Mouse (Mus musculus) embryonic fibroblast, embryonic 13.5 days (primary cell): ENCODE measurements at regions not wholly inside any gene's neighbourhood (a gene's known extent, or its start where the extent isn't known, plus 50 kb on each side); places are given as distances from the start of the nearest gene placed in this dataset.

ENCODE experiments used
- H3K27ac ChIP-seq: 2 replicates; pipeline ENCODE4 v1.5.1; 2012; ENCODE audit warnings: low read length, control low read depth, inconsistent platforms; ENCODE audit not compliant: insufficient read depth
- H3K4me1 ChIP-seq: 2 replicates; pipeline ENCODE4 v1.6.1; 2011; ENCODE audit warnings: low read length; ENCODE audit not compliant: control insufficient read depth, insufficient read depth
- H3K4me3 ChIP-seq: 2 replicates; pipeline ENCODE4 v1.5.1; 2011; ENCODE audit warnings: mild to moderate bottlenecking, control low read depth, low read length; ENCODE audit not compliant: insufficient read depth
- CTCF ChIP-seq: IDR thresholded peaks from 2 replicates; pipeline ENCODE4 v1.5.1; 2011; ENCODE audit warnings: mild to moderate bottlenecking, control low read depth, low read length, moderate library complexity, borderline replicate concordance; ENCODE audit not compliant: insufficient read depth
- POLR2A ChIP-seq: IDR thresholded peaks from 2 replicates; pipeline ENCODE4 v1.6.1; 2011; ENCODE audit warnings: low read depth, mild to moderate bottlenecking, control low read depth, low read length, moderate library complexity

- Histone ChIP-seq H3K4me1 (no peaks in the 10 kb centered on the region), H3K4me3 (no peak overlapping the region), H3K27ac (no peak overlapping the region)
- TF ChIP-seq CTCF (no peak), POLR2A (no peak)
Measured at GRCm38 (mm10) chr13:71262575-71263295, 421.1 kb upstream of the Adamts16 start.

- TF ChIP-seq POLR2A: no peak
- no peak for TF ChIP-seq CTCF
- Histone ChIP-seq H3K27ac (no peak overlapping the region), H3K4me1 (peaks cover 3% of the 10 kb centered on the region; the same call in 1 of the 2 replicates), H3K4me3 (no peak overlapping the region)
Measured at GRCm38 (mm10) chr13:71254016-71254415, 412.4 kb upstream of the Adamts16 start.

GRCm38 (mm10) chr13:71248261-71249031, 406.8 kb upstream of the Adamts16 start:
- H3K4me3 ChIP-seq: no peak overlapping the region
- peak overlapping the region; percentile 39 for H3K27ac ChIP-seq
- H3K4me1 ChIP-seq: peaks cover 5% of the 10 kb centered on the region; the same call in 1 of the 2 replicates
- TF ChIP-seq POLR2A (no peak), CTCF (peak; percentile 78)

- Histone ChIP-seq H3K4me1 (peaks cover 5% of the 10 kb centered on the region; the same call in 1 of the 2 replicates), H3K4me3 (no peak overlapping the region), H3K27ac (0 out of 2 replicates have a peak overlapping the region, but pooled peaks have one; percentile 60)
- no peak for TF ChIP-seq POLR2A
- no peak for TF ChIP-seq CTCF
Measured at GRCm38 (mm10) chr13:71247241-71247640, 405.6 kb upstream of the Adamts16 start.

DNA sequence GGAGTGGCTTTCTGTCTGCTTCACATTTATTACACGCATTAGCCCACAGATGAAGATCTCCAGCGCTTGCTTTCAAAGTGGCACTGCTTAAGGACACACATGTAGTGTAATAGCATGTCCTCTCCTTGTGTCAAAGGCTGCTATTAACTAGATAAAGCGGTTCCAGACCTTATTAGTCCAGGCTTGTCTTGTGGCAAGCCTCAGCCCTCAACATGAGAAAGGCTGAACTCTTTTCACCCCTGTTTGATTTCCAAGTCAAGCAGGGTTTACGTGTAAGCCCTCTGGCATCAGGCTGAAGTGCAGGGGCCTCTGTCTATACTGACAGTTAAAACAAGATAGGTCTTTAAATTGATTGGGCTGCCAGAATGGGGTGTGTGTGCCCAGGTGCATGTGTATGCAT, 403.7 kb upstream of the Adamts16 start:
- H3K4me1 ChIP-seq: peaks cover 4% of the 10 kb centered on the region; the same call in 1 of the 2 replicates
- TF ChIP-seq CTCF: no peak

GRCm38 (mm10) chr13:71239782-71240181, 398.2 kb upstream of the Adamts16 start:
- TF ChIP-seq POLR2A (no peak), CTCF (no peak)
- Histone ChIP-seq H3K4me1 (peaks cover 2% of the 10 kb centered on the region; the same call in 1 of the 2 replicates), H3K27ac (no peak overlapping the region), H3K4me3 (no peak overlapping the region)

More for the DNA sequence above, 403.7 kb upstream of the Adamts16 start:
- Histone ChIP-seq H3K27ac (no peak overlapping the region), H3K4me3 (no peak overlapping the region)

- Histone ChIP-seq H3K27ac (no peak overlapping the region), H3K4me3 (no peak overlapping the region), H3K4me1 (no peaks in the 10 kb centered on the region)
- no peak for TF ChIP-seq CTCF
- no peak for TF ChIP-seq POLR2A
Measured at GRCm38 (mm10) chr13:71235338-71235737, 393.7 kb upstream of the Adamts16 start.

GRCm38 (mm10) chr13:71231182-71231581, 389.6 kb upstream of the Adamts16 start:
- H3K4me1 ChIP-seq: no peaks in the 10 kb centered on the region
- no peak overlapping the region for H3K27ac ChIP-seq
- no peak overlapping the region for H3K4me3 ChIP-seq
- no peak for TF ChIP-seq POLR2A
- TF ChIP-seq CTCF: no peak

DNA sequence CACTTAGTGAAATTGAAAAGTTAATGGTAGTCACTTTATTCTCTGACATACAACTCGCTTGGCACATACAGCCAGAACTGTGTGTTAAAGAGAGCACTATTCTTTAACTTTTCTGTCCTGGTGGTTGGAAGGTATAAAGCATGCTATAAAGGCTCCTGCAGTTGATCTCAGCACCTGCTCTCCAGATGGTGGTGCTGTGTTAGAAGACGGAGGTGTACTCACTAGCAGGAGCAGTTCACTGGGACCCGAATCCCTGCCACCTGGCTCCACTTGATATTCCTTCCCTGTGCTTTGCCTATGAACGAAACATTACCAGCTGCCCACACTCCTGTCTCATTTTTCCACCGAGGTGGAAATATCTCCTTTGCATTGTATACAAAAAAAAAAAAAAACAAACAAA, 373.2 kb upstream of the Adamts16 start:
- TF ChIP-seq POLR2A (no peak), CTCF (no peak)
- H3K4me1 ChIP-seq: no peaks in the 10 kb centered on the region
- no peak overlapping the region for H3K27ac ChIP-seq
- H3K4me3 ChIP-seq: no peak overlapping the region

DNA sequence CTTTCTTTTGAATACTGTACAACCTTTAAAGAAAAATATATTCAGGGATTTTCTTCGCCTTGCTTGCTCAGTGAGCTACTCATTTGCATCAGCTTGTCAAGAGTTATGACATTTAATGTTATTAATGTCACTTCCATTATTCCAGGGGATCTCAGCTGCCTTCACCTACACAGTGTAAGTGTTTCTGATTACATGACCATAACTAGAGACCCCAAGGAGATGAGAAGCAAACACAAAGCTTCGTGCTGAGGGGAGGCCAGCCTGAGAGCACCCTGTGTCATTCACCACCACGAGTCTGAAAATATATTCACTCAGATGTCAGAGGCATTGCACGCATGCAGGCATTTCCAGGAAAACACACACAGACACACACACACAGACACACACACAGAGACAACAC, 369.8 kb upstream of the Adamts16 start:
- no peak overlapping the region for H3K27ac ChIP-seq
- no peaks in the 10 kb centered on the region for H3K4me1 ChIP-seq
- no peak overlapping the region for H3K4me3 ChIP-seq
- TF ChIP-seq POLR2A (no peak), CTCF (no peak)
